Mouse (Mus musculus) ES-E14 (cell line): ENCODE data around the gene Mien1.

Experiments used
- CHD2 ChIP-seq: IDR thresholded peaks from 2 replicates; pipeline ENCODE4 v1.6.1; 2014; ENCODE audit warnings: mild to moderate bottlenecking, low read depth, low read length, inconsistent platforms
- HCFC1 ChIP-seq: IDR thresholded peaks from 2 replicates; pipeline ENCODE4 v1.6.1; 2012; ENCODE audit warnings: low read length, inconsistent platforms, borderline replicate concordance; ENCODE audit not compliant: insufficient read depth
- ZC3H11A ChIP-seq: IDR thresholded peaks from 2 replicates; pipeline ENCODE4 v1.6.1; 2012; ENCODE audit warnings: low read depth, mild to moderate bottlenecking, inconsistent platforms, low read length, borderline replicate concordance
- ZNF384 ChIP-seq: IDR thresholded peaks from 2 replicates; pipeline ENCODE4 v1.6.1; 2012; ENCODE audit warnings: low read depth, low read length, inconsistent platforms

DNA sequence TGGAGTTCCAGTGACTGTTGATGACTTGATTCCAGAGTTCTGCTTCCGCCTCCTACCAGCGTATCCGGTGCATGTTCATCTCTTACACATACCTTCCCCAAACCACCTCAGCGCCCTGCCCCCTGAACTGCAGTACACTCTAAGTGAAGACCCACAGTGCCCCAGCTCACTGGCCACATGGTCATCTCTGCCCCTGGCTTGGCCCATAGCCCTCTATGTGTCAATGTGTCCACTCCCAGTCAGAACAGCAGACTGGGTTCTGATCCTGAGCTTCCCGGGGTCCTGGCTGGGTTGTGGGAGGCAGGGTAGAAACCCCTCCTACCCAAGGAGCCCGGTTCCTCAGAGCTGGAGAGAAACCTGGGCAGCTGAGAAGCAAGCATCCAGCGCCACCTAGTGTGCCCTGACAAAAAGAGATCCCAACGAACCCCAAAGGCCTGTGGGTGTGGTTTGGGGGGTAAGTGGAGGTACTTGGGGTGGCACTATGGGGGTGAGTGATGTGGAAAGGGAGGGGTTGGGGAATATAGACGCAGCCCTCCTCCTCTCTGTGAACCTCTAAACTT lies 49.5 kb downstream of the Mien1 start:
- TF ChIP-seq CHD2 (no peak), HCFC1 (no peak), ZNF384 (no peak), ZC3H11A (no peak)
